Mouse (Mus musculus): ENCODE measurements around the gene Chrna9. TPM values are rescaled to one million over a fixed set of nuclear protein-coding genes. Genes with fewer than 3 reads are reported as not detected.

Gene Chrna9
- polyA plus RNA-seq, 1 experiment from 2014 or later, result not detected

DNA sequence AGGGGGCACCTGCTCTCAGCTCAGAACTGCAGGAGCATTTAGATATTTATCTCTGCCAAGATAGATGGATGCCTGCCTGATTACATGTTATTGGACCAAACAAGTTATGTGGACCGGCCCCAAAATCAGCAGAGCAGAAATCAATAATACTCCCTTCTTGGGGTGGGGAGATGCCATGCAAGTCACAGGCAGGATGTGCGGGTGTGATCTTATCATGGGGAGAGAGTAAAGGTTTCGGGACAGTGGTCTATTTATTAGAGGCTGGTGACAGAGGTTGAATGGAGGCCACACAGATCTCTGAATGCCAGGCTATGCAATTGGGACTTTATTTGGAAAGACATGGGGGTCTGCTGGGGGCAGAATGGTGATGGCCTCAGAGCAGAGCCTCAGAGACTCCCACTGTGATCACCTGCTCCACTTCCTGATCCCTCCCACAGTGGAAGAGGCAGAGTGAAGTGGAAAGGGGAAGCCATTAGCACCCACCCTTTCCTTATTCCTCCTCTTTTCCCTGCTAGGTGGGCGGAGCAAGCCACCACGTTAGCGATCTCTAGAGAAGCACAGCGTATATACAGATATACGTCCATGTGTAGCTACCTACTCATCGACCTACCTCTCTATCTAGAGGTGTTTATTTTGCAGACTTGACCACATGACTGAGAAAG lies 13.1 kb upstream of the Chrna9 start:
- H3K4me3 ChIP-seq (ENCODE audit: low read depth, low read length), result no peak overlapping the region
- no peaks in the 10 kb centered on the region for H3K27me3 ChIP-seq (replicated peaks; ENCODE audit: control insufficient read depth, insufficient read depth, low read length)
- no peak overlapping the region for H3K9ac ChIP-seq (ENCODE audit: low read length)
- H3K36me3 ChIP-seq (ENCODE audit: control insufficient read depth, insufficient read depth, low read length), result no peaks in the 10 kb centered on the region
- WGBS, result 74% methylated on average over 9 of the region's 9 CpGs
- H3K27ac ChIP-seq (ENCODE audit: low read depth), result no peak overlapping the region
- H3K9me3 ChIP-seq (ENCODE audit: control insufficient read depth, low read length), result no peaks in the 10 kb centered on the region
- H3K4me2 ChIP-seq (ENCODE audit: low read length), result no peak overlapping the region
- no peak for ATAC-seq (replicated peaks; ENCODE audit: low FRiP score, low TSS enrichment, low read depth)
- no peaks in the 10 kb centered on the region for H3K4me1 ChIP-seq (replicated peaks; ENCODE audit: control insufficient read depth, insufficient read depth, low read length)
- no peak for DNase-seq (ENCODE audit: low spot score)

- 81% methylated on average over 6 of the region's 6 CpGs for whole genome bisulfite sequencing
- DNase-seq (ENCODE audit: low spot score), result no peak
Observed at GRCm38 (mm10) chr5:65926666-65927065, 8.1 kb upstream of the Chrna9 start.

GRCm38 (mm10) chr5:65929162-65929561 lies 5.6 kb upstream of the Chrna9 start:
- DNase-seq (ENCODE audit: low spot score), result no peak
- Histone ChIP-seq H3K9ac (ENCODE audit: low read length) (no peak overlapping the region), H3K4me2 (ENCODE audit: low read length) (no peak overlapping the region), H3K4me1 (replicated peaks; ENCODE audit: control insufficient read depth, insufficient read depth, low read length) (no peaks in the 10 kb centered on the region), H3K27ac (ENCODE audit: low read depth) (no peak overlapping the region), H3K4me3 (ENCODE audit: low read depth, low read length) (no peak overlapping the region), H3K36me3 (ENCODE audit: control insufficient read depth, insufficient read depth, low read length) (no peaks in the 10 kb centered on the region), H3K27me3 (replicated peaks; ENCODE audit: control insufficient read depth, insufficient read depth, low read length) (no peaks in the 10 kb centered on the region), H3K9me3 (ENCODE audit: control insufficient read depth, low read length) (no peaks in the 10 kb centered on the region)
- 72% methylated on average over 7 of the region's 7 CpGs for WGBS
- no peak for ATAC-seq (replicated peaks; ENCODE audit: low FRiP score, low TSS enrichment, low read depth)

More at GRCm38 (mm10) chr5:65926666-65927065, 8.1 kb upstream of the Chrna9 start:
- Histone ChIP-seq H3K4me3 (ENCODE audit: low read depth, low read length) (no peak overlapping the region), H3K27ac (ENCODE audit: low read depth) (no peak overlapping the region), H3K9ac (ENCODE audit: low read length) (no peak overlapping the region), H3K4me2 (ENCODE audit: low read length) (no peak overlapping the region), H3K9me3 (ENCODE audit: control insufficient read depth, low read length) (no peaks in the 10 kb centered on the region), H3K36me3 (ENCODE audit: control insufficient read depth, insufficient read depth, low read length) (no peaks in the 10 kb centered on the region), H3K27me3 (replicated peaks; ENCODE audit: control insufficient read depth, insufficient read depth, low read length) (no peaks in the 10 kb centered on the region), H3K4me1 (replicated peaks; ENCODE audit: control insufficient read depth, insufficient read depth, low read length) (no peaks in the 10 kb centered on the region)
- no peak for ATAC-seq (replicated peaks; ENCODE audit: low FRiP score, low TSS enrichment, low read depth)

DNA sequence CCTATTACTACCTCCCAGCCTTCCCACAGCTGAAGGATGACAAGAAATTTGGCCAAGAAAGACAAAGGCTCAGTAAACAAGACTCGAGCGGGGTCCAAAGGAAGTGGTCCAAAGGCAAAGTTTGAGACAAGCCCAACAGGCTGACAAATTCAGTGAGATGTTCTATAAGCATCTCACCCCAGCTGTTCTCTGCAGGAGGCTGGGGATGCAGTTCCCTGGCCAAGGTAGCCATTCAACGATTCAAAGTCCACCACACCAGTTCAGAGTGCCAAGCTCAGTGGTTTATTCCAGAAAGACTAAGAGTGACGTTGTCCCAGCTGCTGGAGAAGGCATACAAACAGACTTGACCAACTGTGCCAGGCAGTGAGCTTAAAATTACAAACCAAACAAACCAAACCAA lies 4.5 kb upstream of the Chrna9 start:
- 72% methylated on average over 4 of the region's 4 CpGs for WGBS
- no peaks in the 10 kb centered on the region for H3K36me3 ChIP-seq (ENCODE audit: control insufficient read depth, insufficient read depth, low read length)
- no peaks in the 10 kb centered on the region for H3K4me1 ChIP-seq (replicated peaks; ENCODE audit: control insufficient read depth, insufficient read depth, low read length)

DNA sequence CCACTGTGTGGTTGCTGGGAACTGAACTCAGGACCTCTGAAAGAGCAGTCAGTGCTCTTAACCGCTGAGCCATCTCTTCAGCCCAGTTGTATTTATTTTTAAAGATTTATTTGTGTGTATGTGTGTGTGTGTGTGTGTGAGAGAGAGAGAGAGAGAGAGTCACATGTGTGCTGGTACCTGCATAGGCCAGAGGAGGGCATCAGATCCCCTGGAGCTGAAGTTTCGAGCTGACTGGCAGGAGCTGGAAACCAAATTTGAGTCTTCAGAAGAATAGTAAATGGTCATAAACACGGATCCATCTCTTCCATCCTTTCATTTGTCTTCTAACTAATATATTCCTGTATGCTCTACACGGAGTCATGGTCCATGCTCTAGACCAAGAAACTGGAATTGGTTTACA lies 1.5 kb upstream of the Chrna9 start:
- 83% methylated on average over 4 of the region's 4 CpGs for WGBS
- H3K9ac ChIP-seq (ENCODE audit: low read length), result no peak overlapping the region
- H3K4me2 ChIP-seq (ENCODE audit: low read length), result no peak overlapping the region
- H3K4me3 ChIP-seq (ENCODE audit: low read depth, low read length), result no peak overlapping the region
- ATAC-seq (replicated peaks; ENCODE audit: low FRiP score, low TSS enrichment, low read depth) (no peak), DNase-seq (ENCODE audit: low spot score) (no peak)
- H3K4me1 ChIP-seq (replicated peaks; ENCODE audit: control insufficient read depth, insufficient read depth, low read length), result no peaks in the 10 kb centered on the region
- no peaks in the 10 kb centered on the region for H3K36me3 ChIP-seq (ENCODE audit: control insufficient read depth, insufficient read depth, low read length)
- no peak overlapping the region for H3K27ac ChIP-seq (ENCODE audit: low read depth)
- H3K27me3 ChIP-seq (replicated peaks; ENCODE audit: control insufficient read depth, insufficient read depth, low read length), result no peaks in the 10 kb centered on the region
- H3K9me3 ChIP-seq (ENCODE audit: control insufficient read depth, low read length), result no peaks in the 10 kb centered on the region

More for the DNA sequence above, 4.5 kb upstream of the Chrna9 start:
- no peaks in the 10 kb centered on the region for H3K9me3 ChIP-seq (ENCODE audit: control insufficient read depth, low read length)
- DNase-seq (ENCODE audit: low spot score) (no peak), ATAC-seq (replicated peaks; ENCODE audit: low FRiP score, low TSS enrichment, low read depth) (no peak)
- no peak overlapping the region for H3K27ac ChIP-seq (ENCODE audit: low read depth)
- no peaks in the 10 kb centered on the region for H3K27me3 ChIP-seq (replicated peaks; ENCODE audit: control insufficient read depth, insufficient read depth, low read length)
- H3K4me2 ChIP-seq (ENCODE audit: low read length), result no peak overlapping the region
- H3K4me3 ChIP-seq (ENCODE audit: low read depth, low read length), result no peak overlapping the region
- no peak overlapping the region for H3K9ac ChIP-seq (ENCODE audit: low read length)

DNA sequence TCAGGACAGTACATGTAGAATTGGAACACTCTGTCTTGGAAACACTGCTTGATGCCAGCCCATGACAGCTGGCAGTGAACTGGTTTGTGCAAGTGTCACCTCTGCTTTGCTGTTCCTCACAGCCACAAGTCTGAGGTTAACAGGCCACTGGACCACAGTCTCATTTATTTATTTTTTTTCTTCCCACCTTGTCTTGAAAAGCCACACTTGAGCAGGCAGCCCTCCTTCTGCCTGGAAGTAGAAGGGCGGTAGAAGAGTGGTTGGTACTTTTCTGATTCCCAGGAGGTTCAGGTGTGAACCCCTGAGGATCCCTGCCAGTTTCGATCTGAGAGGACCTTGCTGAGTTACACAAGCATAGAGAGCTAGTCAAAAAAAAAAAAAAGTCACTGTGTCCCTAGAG lies 957 bp upstream of the Chrna9 start:
- H3K9ac ChIP-seq (ENCODE audit: low read length), result no peak overlapping the region
- no peak overlapping the region for H3K4me2 ChIP-seq (ENCODE audit: low read length)
- ATAC-seq (replicated peaks; ENCODE audit: low FRiP score, low TSS enrichment, low read depth) (no peak), DNase-seq (ENCODE audit: low spot score) (no peak)
- 96% methylated on average over 2 of the region's 2 CpGs for WGBS
- H3K4me3 ChIP-seq (ENCODE audit: low read depth, low read length), result no peak overlapping the region
- H3K9me3 ChIP-seq (ENCODE audit: control insufficient read depth, low read length), result no peaks in the 10 kb centered on the region
- no peaks in the 10 kb centered on the region for H3K27me3 ChIP-seq (replicated peaks; ENCODE audit: control insufficient read depth, insufficient read depth, low read length)
- no peaks in the 10 kb centered on the region for H3K4me1 ChIP-seq (replicated peaks; ENCODE audit: control insufficient read depth, insufficient read depth, low read length)
- no peak overlapping the region for H3K27ac ChIP-seq (ENCODE audit: low read depth)
- no peaks in the 10 kb centered on the region for H3K36me3 ChIP-seq (ENCODE audit: control insufficient read depth, insufficient read depth, low read length)

GRCm38 (mm10) chr5:65937011-65937726 lies 2.4 kb downstream of the Chrna9 start:
- H3K27ac ChIP-seq (ENCODE audit: low read depth), result no peak overlapping the region
- WGBS, result 66% methylated on average over 11 of the region's 11 CpGs
- H3K27me3 ChIP-seq (replicated peaks; ENCODE audit: control insufficient read depth, insufficient read depth, low read length), result no peaks in the 10 kb centered on the region
- no peak overlapping the region for H3K4me3 ChIP-seq (ENCODE audit: low read depth, low read length)
- DNase-seq (ENCODE audit: low spot score) (no peak), ATAC-seq (replicated peaks; ENCODE audit: low FRiP score, low TSS enrichment, low read depth) (no peak)
- no peaks in the 10 kb centered on the region for H3K9me3 ChIP-seq (ENCODE audit: control insufficient read depth, low read length)
- no peak overlapping the region for H3K9ac ChIP-seq (ENCODE audit: low read length)
- no peaks in the 10 kb centered on the region for H3K36me3 ChIP-seq (ENCODE audit: control insufficient read depth, insufficient read depth, low read length)
- no peaks in the 10 kb centered on the region for H3K4me1 ChIP-seq (replicated peaks; ENCODE audit: control insufficient read depth, insufficient read depth, low read length)
- H3K4me2 ChIP-seq (ENCODE audit: low read length), result no peak overlapping the region

DNA sequence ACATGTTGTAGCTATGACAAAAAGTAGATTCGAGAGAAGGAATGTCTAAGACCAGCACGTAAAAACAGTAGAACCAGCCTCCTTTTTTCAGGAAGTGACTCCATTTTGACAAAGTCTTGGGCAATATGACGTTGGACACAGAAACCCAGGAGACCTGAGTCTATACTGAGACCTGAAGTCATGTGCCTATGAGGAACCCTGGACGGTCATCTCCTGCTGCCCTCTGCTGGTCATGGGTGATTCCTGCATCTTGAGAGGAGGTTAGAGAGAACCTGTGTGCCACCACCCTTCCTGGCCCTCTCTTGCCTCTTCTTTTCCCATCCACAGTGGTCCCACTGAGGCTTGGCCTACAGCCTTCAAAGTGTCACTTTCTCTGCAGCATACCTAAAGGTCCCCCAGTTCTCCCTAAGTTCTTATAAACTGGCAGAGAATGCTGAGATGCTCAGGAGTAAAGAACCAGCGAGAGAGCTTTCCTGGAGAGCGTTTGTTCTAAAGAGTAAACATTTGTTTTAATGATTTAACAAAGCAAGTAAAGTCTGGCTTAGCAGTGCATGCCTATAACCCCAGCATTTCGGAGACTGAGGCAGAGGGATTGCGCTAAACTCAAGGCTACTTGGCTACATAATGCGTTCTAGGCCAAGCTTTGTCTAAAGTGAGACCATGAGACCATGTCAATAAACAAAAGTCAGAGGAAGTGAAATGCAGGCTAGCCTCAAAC lies 3.4 kb downstream of the Chrna9 start:
- H3K9me3 ChIP-seq (ENCODE audit: control insufficient read depth, low read length), result no peaks in the 10 kb centered on the region
- 47% methylated on average over 9 of the region's 9 CpGs for WGBS
- no peak overlapping the region for H3K27ac ChIP-seq (ENCODE audit: low read depth)
- no peak overlapping the region for H3K4me2 ChIP-seq (ENCODE audit: low read length)
- H3K4me3 ChIP-seq (ENCODE audit: low read depth, low read length), result no peak overlapping the region
- no peaks in the 10 kb centered on the region for H3K36me3 ChIP-seq (ENCODE audit: control insufficient read depth, insufficient read depth, low read length)
- no peaks in the 10 kb centered on the region for H3K27me3 ChIP-seq (replicated peaks; ENCODE audit: control insufficient read depth, insufficient read depth, low read length)
- peak; percentile 90 for DNase-seq (ENCODE audit: low spot score)
- peak; percentile 89 for ATAC-seq (replicated peaks; ENCODE audit: low FRiP score, low TSS enrichment, low read depth)
- no peaks in the 10 kb centered on the region for H3K4me1 ChIP-seq (replicated peaks; ENCODE audit: control insufficient read depth, insufficient read depth, low read length)
- no peak overlapping the region for H3K9ac ChIP-seq (ENCODE audit: low read length)
